Mouse (Mus musculus): Measurements from ENCODE around the gene Ppm1h. TPM values are rescaled to one million over a fixed set of nuclear protein-coding genes. Genes with fewer than 3 reads are reported as not detected.

Gene Ppm1h
- polyA plus RNA-seq, 1 experiment from 2014 or later = 22.2 TPM

GRCm38 (mm10) chr10:122857155-122857554, 178.6 kb downstream of the Ppm1h start:
- no peaks in the 10 kb centered on the region for H3K9me3 ChIP-seq (ENCODE audit: control insufficient read depth, low read length)
- no peak overlapping the region for H3K4me2 ChIP-seq (replicated peaks; ENCODE audit: low read depth, low read length)
- H3K27me3 ChIP-seq (ENCODE audit: control insufficient read depth, insufficient read depth, low read length) = no peaks in the 10 kb centered on the region
- H3K4me3 ChIP-seq (ENCODE audit: low read length) = no peak overlapping the region
- H3K36me3 ChIP-seq (ENCODE audit: control insufficient read depth, insufficient read depth, low read length) = no peaks in the 10 kb centered on the region
- H3K4me1 ChIP-seq (ENCODE audit: control insufficient read depth, insufficient read depth, low read length) = peaks cover 20% of the 10 kb centered on the region
- 83% methylated on average over 15 of the region's 15 CpGs for WGBS
- no peak overlapping the region for H3K9ac ChIP-seq (ENCODE audit: low read depth, low read length)
- no peak overlapping the region for H3K27ac ChIP-seq (ENCODE audit: low read depth, low read length)
- no peak for ATAC-seq (ENCODE audit: low FRiP score, low TSS enrichment)

- H3K4me3 ChIP-seq (ENCODE audit: low read length) = no peak overlapping the region
- peak; percentile 44; the same call in 1 of the 2 replicates for ATAC-seq (ENCODE audit: low FRiP score, low TSS enrichment)
Observed at GRCm38 (mm10) chr10:122858904-122859641, 180.5 kb downstream of the Ppm1h start.

GRCm38 (mm10) chr10:122859642-122859997, 181.1 kb downstream of the Ppm1h start:
- peaks cover 20% of the 10 kb centered on the region for H3K4me1 ChIP-seq (ENCODE audit: control insufficient read depth, insufficient read depth, low read length)
- peak overlapping the region; percentile 55; the same call in 1 of the 2 replicates for H3K27ac ChIP-seq (ENCODE audit: low read depth, low read length)
- 0 out of 2 replicates have a peak, but pooled peaks have one; percentile 7 for ATAC-seq (ENCODE audit: low FRiP score, low TSS enrichment)
- H3K36me3 ChIP-seq (ENCODE audit: control insufficient read depth, insufficient read depth, low read length) = no peaks in the 10 kb centered on the region
- 66% methylated on average over 8 of the region's 8 CpGs for WGBS
- no peak overlapping the region for H3K4me3 ChIP-seq (ENCODE audit: low read length)
- H3K27me3 ChIP-seq (ENCODE audit: control insufficient read depth, insufficient read depth, low read length) = no peaks in the 10 kb centered on the region
- no peak overlapping the region for H3K4me2 ChIP-seq (replicated peaks; ENCODE audit: low read depth, low read length)
- no peaks in the 10 kb centered on the region for H3K9me3 ChIP-seq (ENCODE audit: control insufficient read depth, low read length)
- H3K9ac ChIP-seq (ENCODE audit: low read depth, low read length) = no peak overlapping the region

More at GRCm38 (mm10) chr10:122858904-122859641, 180.5 kb downstream of the Ppm1h start:
- Histone ChIP-seq H3K36me3 (ENCODE audit: control insufficient read depth, insufficient read depth, low read length) (no peaks in the 10 kb centered on the region), H3K27me3 (ENCODE audit: control insufficient read depth, insufficient read depth, low read length) (no peaks in the 10 kb centered on the region), H3K4me2 (replicated peaks; ENCODE audit: low read depth, low read length) (no peak overlapping the region), H3K27ac (ENCODE audit: low read depth, low read length) (peak overlapping the region; percentile 55; the same call in 1 of the 2 replicates), H3K4me1 (ENCODE audit: control insufficient read depth, insufficient read depth, low read length) (peaks cover 20% of the 10 kb centered on the region), H3K9ac (ENCODE audit: low read depth, low read length) (no peak overlapping the region), H3K9me3 (ENCODE audit: control insufficient read depth, low read length) (no peaks in the 10 kb centered on the region)
- WGBS = 57% methylated on average over 8 of the region's 8 CpGs

- H3K4me3 ChIP-seq (ENCODE audit: low read length) = no peak overlapping the region
- no peaks in the 10 kb centered on the region for H3K27me3 ChIP-seq (ENCODE audit: control insufficient read depth, insufficient read depth, low read length)
- H3K4me2 ChIP-seq (replicated peaks; ENCODE audit: low read depth, low read length) = no peak overlapping the region
- no peak for ATAC-seq (ENCODE audit: low FRiP score, low TSS enrichment)
- H3K27ac ChIP-seq (ENCODE audit: low read depth, low read length) = no peak overlapping the region
- WGBS = 63% methylated on average over 7 of the region's 7 CpGs
- no peaks in the 10 kb centered on the region for H3K36me3 ChIP-seq (ENCODE audit: control insufficient read depth, insufficient read depth, low read length)
- no peaks in the 10 kb centered on the region for H3K9me3 ChIP-seq (ENCODE audit: control insufficient read depth, low read length)
- H3K9ac ChIP-seq (ENCODE audit: low read depth, low read length) = no peak overlapping the region
- peaks cover 20% of the 10 kb centered on the region for H3K4me1 ChIP-seq (ENCODE audit: control insufficient read depth, insufficient read depth, low read length)
Observed at GRCm38 (mm10) chr10:122860076-122860475, 181.5 kb downstream of the Ppm1h start.

GRCm38 (mm10) chr10:122861696-122862385, 183.3 kb downstream of the Ppm1h start:
- 78% methylated on average over 18 of the region's 18 CpGs for WGBS
- no peak overlapping the region for H3K9ac ChIP-seq (ENCODE audit: low read depth, low read length)
- peaks cover 16% of the 10 kb centered on the region for H3K4me1 ChIP-seq (ENCODE audit: control insufficient read depth, insufficient read depth, low read length)
- H3K4me2 ChIP-seq (replicated peaks; ENCODE audit: low read depth, low read length) = no peak overlapping the region
- H3K36me3 ChIP-seq (ENCODE audit: control insufficient read depth, insufficient read depth, low read length) = no peaks in the 10 kb centered on the region
- no peaks in the 10 kb centered on the region for H3K9me3 ChIP-seq (ENCODE audit: control insufficient read depth, low read length)
- no peak for ATAC-seq (ENCODE audit: low FRiP score, low TSS enrichment)
- H3K27ac ChIP-seq (ENCODE audit: low read depth, low read length) = no peak overlapping the region
- no peaks in the 10 kb centered on the region for H3K27me3 ChIP-seq (ENCODE audit: control insufficient read depth, insufficient read depth, low read length)
- H3K4me3 ChIP-seq (ENCODE audit: low read length) = no peak overlapping the region

GRCm38 (mm10) chr10:122862386-122863023, 183.9 kb downstream of the Ppm1h start:
- no peak for ATAC-seq (ENCODE audit: low FRiP score, low TSS enrichment)
- Histone ChIP-seq H3K27ac (ENCODE audit: low read depth, low read length) (no peak overlapping the region), H3K4me3 (ENCODE audit: low read length) (no peak overlapping the region), H3K9me3 (ENCODE audit: control insufficient read depth, low read length) (no peaks in the 10 kb centered on the region), H3K4me1 (ENCODE audit: control insufficient read depth, insufficient read depth, low read length) (peaks cover 18% of the 10 kb centered on the region), H3K36me3 (ENCODE audit: control insufficient read depth, insufficient read depth, low read length) (no peaks in the 10 kb centered on the region), H3K9ac (ENCODE audit: low read depth, low read length) (no peak overlapping the region), H3K4me2 (replicated peaks; ENCODE audit: low read depth, low read length) (no peak overlapping the region), H3K27me3 (ENCODE audit: control insufficient read depth, insufficient read depth, low read length) (no peaks in the 10 kb centered on the region)
- WGBS = 78% methylated on average over 17 of the region's 17 CpGs

- Histone ChIP-seq H3K4me1 (ENCODE audit: control insufficient read depth, insufficient read depth, low read length) (peaks cover 16% of the 10 kb centered on the region), H3K36me3 (ENCODE audit: control insufficient read depth, insufficient read depth, low read length) (no peaks in the 10 kb centered on the region), H3K27ac (ENCODE audit: low read depth, low read length) (peak overlapping the region; percentile 59; the same call in 1 of the 2 replicates), H3K9ac (ENCODE audit: low read depth, low read length) (no peak overlapping the region), H3K4me3 (ENCODE audit: low read length) (no peak overlapping the region), H3K4me2 (replicated peaks; ENCODE audit: low read depth, low read length) (no peak overlapping the region), H3K27me3 (ENCODE audit: control insufficient read depth, insufficient read depth, low read length) (no peaks in the 10 kb centered on the region), H3K9me3 (ENCODE audit: control insufficient read depth, low read length) (no peaks in the 10 kb centered on the region)
- ATAC-seq (ENCODE audit: low FRiP score, low TSS enrichment) = peak; percentile 75
- WGBS = 27% methylated on average over 8 of the region's 8 CpGs
Observed at GRCm38 (mm10) chr10:122869865-122870503, 191.4 kb downstream of the Ppm1h start.

GRCm38 (mm10) chr10:122870848-122871494, 192.4 kb downstream of the Ppm1h start:
- Histone ChIP-seq H3K9me3 (ENCODE audit: control insufficient read depth, low read length) (no peaks in the 10 kb centered on the region), H3K27ac (ENCODE audit: low read depth, low read length) (peak overlapping the region; percentile 59; the same call in 1 of the 2 replicates), H3K36me3 (ENCODE audit: control insufficient read depth, insufficient read depth, low read length) (no peaks in the 10 kb centered on the region), H3K4me2 (replicated peaks; ENCODE audit: low read depth, low read length) (no peak overlapping the region), H3K4me1 (ENCODE audit: control insufficient read depth, insufficient read depth, low read length) (peaks cover 16% of the 10 kb centered on the region), H3K4me3 (ENCODE audit: low read length) (no peak overlapping the region), H3K9ac (ENCODE audit: low read depth, low read length) (no peak overlapping the region), H3K27me3 (ENCODE audit: control insufficient read depth, insufficient read depth, low read length) (no peaks in the 10 kb centered on the region)
- 79% methylated on average over 3 of the region's 3 CpGs for WGBS
- no peak for ATAC-seq (ENCODE audit: low FRiP score, low TSS enrichment)
